Mouse (Mus musculus): ENCODE data around the gene Dlx1. TPM values are rescaled to one million over a fixed set of nuclear protein-coding genes. Genes with fewer than 3 reads are reported as not detected.
A peak's percentile ranks its signal among the peaks of the same experiment; 100 is the strongest.

Dlx1 gene
- polyA plus RNA-seq, 1 experiment from 2014 or later, result 6.0 TPM

GRCm38 (mm10) chr2:71529511-71530351, 1.8 kb downstream of the Dlx1 start:
- Histone ChIP-seq H3K4me1 (peaks cover 21% of the 10 kb centered on the region), H3K27me3 (peaks cover 100% of the 10 kb centered on the region), H3K9me3 (no peaks in the 10 kb centered on the region), H3K27ac (no peak overlapping the region), H3K9ac (peak overlapping the region; percentile 65), H3K4me2 (replicated peaks) (peak overlapping the region; percentile 88), H3K4me3 (peak overlapping the region; percentile 52), H3K36me3 (no peaks in the 10 kb centered on the region)
- under 1% methylated on average over 60 of the region's 60 CpGs for WGBS
- peak; percentile 89 for ATAC-seq (ENCODE audit: low FRiP score, low read depth)

GRCm38 (mm10) chr2:71530391-71531123, 2.6 kb downstream of the Dlx1 start:
- H3K27me3 ChIP-seq, result peaks cover 98% of the 10 kb centered on the region
- H3K4me1 ChIP-seq, result peaks cover 21% of the 10 kb centered on the region
- no peak overlapping the region for H3K9ac ChIP-seq
- peak overlapping the region; percentile 52 for H3K4me3 ChIP-seq
- ATAC-seq (ENCODE audit: low FRiP score, low read depth), result no peak
- peak overlapping the region; percentile 88 for H3K4me2 ChIP-seq (replicated peaks)
- no peaks in the 10 kb centered on the region for H3K9me3 ChIP-seq
- under 1% methylated on average over 34 of the region's 34 CpGs for WGBS
- H3K27ac ChIP-seq, result no peak overlapping the region
- H3K36me3 ChIP-seq, result no peaks in the 10 kb centered on the region

- Histone ChIP-seq H3K27me3 (peaks cover 96% of the 10 kb centered on the region), H3K4me1 (peaks cover 21% of the 10 kb centered on the region), H3K4me3 (peak overlapping the region; percentile 52), H3K4me2 (replicated peaks) (peak overlapping the region; percentile 88; the same call in 1 of the 2 replicates), H3K9me3 (no peaks in the 10 kb centered on the region), H3K9ac (no peak overlapping the region), H3K36me3 (no peaks in the 10 kb centered on the region), H3K27ac (no peak overlapping the region)
- no peak for ATAC-seq (ENCODE audit: low FRiP score, low read depth)
- under 1% methylated on average over 12 of the region's 12 CpGs for WGBS
Observed at GRCm38 (mm10) chr2:71531124-71531590, 3.2 kb downstream of the Dlx1 start.

- Histone ChIP-seq H3K36me3 (no peaks in the 10 kb centered on the region), H3K27me3 (peaks cover 96% of the 10 kb centered on the region), H3K4me3 (peak overlapping the region; percentile 14; the same call in 1 of the 2 replicates), H3K27ac (no peak overlapping the region), H3K9ac (no peak overlapping the region), H3K9me3 (no peaks in the 10 kb centered on the region), H3K4me2 (replicated peaks) (peak overlapping the region; percentile 28), H3K4me1 (peaks cover 21% of the 10 kb centered on the region)
- WGBS, result under 1% methylated on average over 43 of the region's 43 CpGs
- no peak for ATAC-seq (ENCODE audit: low FRiP score, low read depth)
Observed at GRCm38 (mm10) chr2:71531990-71532970, 4.4 kb downstream of the Dlx1 start.

- no peak for ATAC-seq (ENCODE audit: low FRiP score, low read depth)
- 10% methylated on average over 5 of the region's 5 CpGs for WGBS
- Histone ChIP-seq H3K27me3 (peaks cover 96% of the 10 kb centered on the region), H3K4me2 (replicated peaks) (peak overlapping the region; percentile 28), H3K9ac (no peak overlapping the region), H3K4me1 (peaks cover 21% of the 10 kb centered on the region), H3K9me3 (no peaks in the 10 kb centered on the region), H3K27ac (no peak overlapping the region), H3K36me3 (no peaks in the 10 kb centered on the region), H3K4me3 (0 out of 2 replicates have a peak overlapping the region, but pooled peaks have one; percentile 14)
Observed at GRCm38 (mm10) chr2:71533094-71533493, 5.2 kb downstream of the Dlx1 start.

GRCm38 (mm10) chr2:71534242-71535052, 6.5 kb downstream of the Dlx1 start:
- WGBS, result 2% methylated on average over 20 of the region's 20 CpGs
- no peak for ATAC-seq (ENCODE audit: low FRiP score, low read depth)
- H3K36me3 ChIP-seq, result no peaks in the 10 kb centered on the region

GRCm38 (mm10) chr2:71540611-71541417, 12.9 kb downstream of the Dlx1 start:
- no peak overlapping the region for H3K9ac ChIP-seq
- peak overlapping the region; percentile 51 for H3K4me2 ChIP-seq (replicated peaks)
- H3K27me3 ChIP-seq, result peaks cover 96% of the 10 kb centered on the region
- under 1% methylated on average over 38 of the region's 48 CpGs for WGBS
- H3K36me3 ChIP-seq, result no peaks in the 10 kb centered on the region
- peaks cover 44% of the 10 kb centered on the region for H3K4me1 ChIP-seq
- ATAC-seq (ENCODE audit: low FRiP score, low read depth), result 0 out of 2 replicates have a peak, but pooled peaks have one; percentile 17
- peak overlapping the region; percentile 28 for H3K4me3 ChIP-seq
- no peak overlapping the region for H3K27ac ChIP-seq
- no peaks in the 10 kb centered on the region for H3K9me3 ChIP-seq

More at GRCm38 (mm10) chr2:71534242-71535052, 6.5 kb downstream of the Dlx1 start:
- H3K27me3 ChIP-seq, result peaks cover 96% of the 10 kb centered on the region
- peaks cover 12% of the 10 kb centered on the region for H3K4me1 ChIP-seq
- H3K27ac ChIP-seq, result no peak overlapping the region
- H3K9ac ChIP-seq, result no peak overlapping the region
- no peak overlapping the region; the same call in 1 of the 2 replicates for H3K4me2 ChIP-seq (replicated peaks)
- H3K9me3 ChIP-seq, result no peaks in the 10 kb centered on the region
- H3K4me3 ChIP-seq, result no peak overlapping the region

- peaks cover 96% of the 10 kb centered on the region for H3K27me3 ChIP-seq
- no peak overlapping the region for H3K9ac ChIP-seq
- peaks cover 52% of the 10 kb centered on the region for H3K4me1 ChIP-seq
- H3K27ac ChIP-seq, result no peak overlapping the region
- no peak; the same call in 1 of the 2 replicates for ATAC-seq (ENCODE audit: low FRiP score, low read depth)
- peak overlapping the region; percentile 51 for H3K4me2 ChIP-seq (replicated peaks)
- H3K36me3 ChIP-seq, result no peaks in the 10 kb centered on the region
- WGBS, result 2% methylated on average over 36 of the region's 37 CpGs
- H3K9me3 ChIP-seq, result no peaks in the 10 kb centered on the region
- H3K4me3 ChIP-seq, result peak overlapping the region; percentile 28
Observed at GRCm38 (mm10) chr2:71541418-71542226, 13.7 kb downstream of the Dlx1 start.

GRCm38 (mm10) chr2:71542227-71542815, 14.4 kb downstream of the Dlx1 start:
- Histone ChIP-seq H3K36me3 (no peaks in the 10 kb centered on the region), H3K27ac (no peak overlapping the region), H3K9ac (no peak overlapping the region), H3K27me3 (peaks cover 96% of the 10 kb centered on the region), H3K4me3 (no peak overlapping the region), H3K9me3 (no peaks in the 10 kb centered on the region), H3K4me2 (replicated peaks) (peak overlapping the region; percentile 50; the same call in 1 of the 2 replicates), H3K4me1 (peaks cover 56% of the 10 kb centered on the region)
- 5% methylated on average over 11 of the region's 11 CpGs for WGBS
- ATAC-seq (ENCODE audit: low FRiP score, low read depth), result no peak

Measured in limb, embryonic 13.5 days (tissue).